Mouse (Mus musculus) spleen, adult 2 months (tissue): Measurements from ENCODE around the gene Snca.

Source experiments
- CTCF ChIP-seq: fragments of 200-500 bp; IDR thresholded peaks from 2 replicates; pipeline ENCODE4 v1.5.1; 2011; ENCODE audit warnings: mild to moderate bottlenecking, inconsistent platforms; ENCODE audit not compliant: insufficient read depth, insufficient read length, insufficient replicate concordance; ENCODE audit errors: extremely low read depth
- POLR2A ChIP-seq: fragments of 200-500 bp; IDR thresholded peaks from 2 replicates; pipeline ENCODE4 v1.6.1; 2011; ENCODE audit warnings: low read depth, low read length, inconsistent platforms

DNA sequence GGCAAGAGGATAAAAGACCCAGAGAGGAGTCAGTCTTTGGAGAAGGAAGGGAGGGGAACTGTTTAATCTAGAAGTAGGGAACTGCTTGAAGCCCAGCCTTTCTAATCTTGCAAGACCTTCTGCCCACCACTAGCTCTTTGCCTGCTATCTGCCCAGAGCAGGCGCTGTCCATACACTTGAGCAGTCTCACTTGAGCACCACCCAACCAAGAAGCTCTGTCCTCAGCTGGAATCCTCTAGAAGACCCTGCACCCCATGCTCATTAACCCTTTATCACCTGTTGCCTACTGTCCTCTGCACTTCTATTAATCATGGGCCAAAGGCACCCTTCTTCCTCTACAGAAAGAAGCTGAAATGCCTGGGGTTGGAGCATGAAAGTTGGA is 1.6 kb downstream of the Snca start:
- no peak for TF ChIP-seq POLR2A
- no peak for TF ChIP-seq CTCF
